Mouse (Mus musculus) thymus, postnatal 36 days (tissue): Measurements from ENCODE around the gene Ankrd13d.

Experiments used
- DNase-seq, 2 experiments: peaks; one replicate each; pipeline ENCODE4 v3.0.0; 2022; ENCODE audit warnings: mixed read lengths in 2 of 2

Ankrd13d gene

DNA sequence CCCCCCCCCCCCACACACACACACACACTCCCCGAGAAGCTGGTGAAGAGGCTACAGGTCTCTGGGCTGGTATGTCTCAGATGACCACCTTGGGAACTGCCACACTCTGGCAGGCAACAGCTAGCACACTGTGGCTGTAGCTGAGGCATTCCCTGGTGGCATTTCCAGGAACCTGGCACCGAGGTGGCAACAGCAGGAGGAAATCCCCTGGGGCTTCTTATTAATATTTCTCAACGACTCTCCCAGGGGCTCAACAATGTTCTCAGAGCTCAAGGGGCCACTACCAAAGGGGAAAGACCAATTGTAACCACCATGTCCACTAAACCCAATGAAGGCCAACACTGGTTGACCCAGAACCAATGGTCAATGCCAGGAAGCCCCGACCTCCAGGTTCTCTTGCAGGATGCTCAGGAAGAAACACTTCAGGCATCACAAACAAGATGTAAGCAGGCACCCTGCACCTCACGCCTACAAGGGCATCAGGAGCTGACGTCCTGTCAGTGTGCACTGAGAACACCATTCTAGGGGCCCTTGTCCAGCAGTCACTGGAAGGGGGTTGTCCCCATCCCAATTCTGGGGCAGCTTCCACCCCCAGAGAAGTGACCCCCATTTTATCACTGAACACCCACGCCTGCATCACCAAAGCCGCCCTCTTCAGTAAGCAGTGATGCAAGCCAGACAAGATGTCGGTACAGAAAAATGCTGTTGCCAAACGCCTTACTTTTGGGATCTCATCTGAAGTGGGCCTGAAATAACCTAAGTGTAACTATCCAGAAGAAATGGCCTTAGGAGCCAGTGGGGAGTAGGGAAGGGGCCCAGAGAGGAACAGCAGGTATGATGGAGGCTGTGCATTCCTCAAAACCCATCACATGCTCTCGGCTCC lies 18.2 kb upstream of the Ankrd13d start:
- peak in 1 of 2 experiments; percentile 37 for DNase-seq

- DNase-seq = peak; percentile 74 to 88
These were observed 17.4 kb upstream of the Ankrd13d start for GRCm38 (mm10) chr19:4300271-4300704.

- DNase-seq = peak; percentile 44 to 67
These were observed 16.8 kb upstream of the Ankrd13d start for GRCm38 (mm10) chr19:4299574-4300270.

DNA sequence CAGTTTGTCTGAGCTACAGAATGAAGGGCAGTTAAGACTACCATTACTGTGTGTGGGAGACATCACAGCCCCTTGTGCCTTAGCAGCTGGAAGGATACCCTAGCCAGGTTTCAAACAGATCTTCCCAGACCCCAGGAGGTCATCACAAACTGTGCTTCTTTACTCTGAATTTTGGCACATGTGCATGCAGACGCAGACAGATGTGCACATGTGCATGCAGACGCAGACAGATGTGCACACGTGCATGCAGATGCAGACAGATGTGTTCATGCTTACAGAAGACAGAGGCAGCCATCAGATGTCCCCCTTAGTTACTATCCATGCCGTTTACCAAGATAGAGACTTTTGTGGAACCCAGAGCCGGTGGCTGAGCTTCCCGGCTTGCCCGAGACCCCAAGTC lies 16.2 kb upstream of the Ankrd13d start:
- DNase-seq = no peak

DNA sequence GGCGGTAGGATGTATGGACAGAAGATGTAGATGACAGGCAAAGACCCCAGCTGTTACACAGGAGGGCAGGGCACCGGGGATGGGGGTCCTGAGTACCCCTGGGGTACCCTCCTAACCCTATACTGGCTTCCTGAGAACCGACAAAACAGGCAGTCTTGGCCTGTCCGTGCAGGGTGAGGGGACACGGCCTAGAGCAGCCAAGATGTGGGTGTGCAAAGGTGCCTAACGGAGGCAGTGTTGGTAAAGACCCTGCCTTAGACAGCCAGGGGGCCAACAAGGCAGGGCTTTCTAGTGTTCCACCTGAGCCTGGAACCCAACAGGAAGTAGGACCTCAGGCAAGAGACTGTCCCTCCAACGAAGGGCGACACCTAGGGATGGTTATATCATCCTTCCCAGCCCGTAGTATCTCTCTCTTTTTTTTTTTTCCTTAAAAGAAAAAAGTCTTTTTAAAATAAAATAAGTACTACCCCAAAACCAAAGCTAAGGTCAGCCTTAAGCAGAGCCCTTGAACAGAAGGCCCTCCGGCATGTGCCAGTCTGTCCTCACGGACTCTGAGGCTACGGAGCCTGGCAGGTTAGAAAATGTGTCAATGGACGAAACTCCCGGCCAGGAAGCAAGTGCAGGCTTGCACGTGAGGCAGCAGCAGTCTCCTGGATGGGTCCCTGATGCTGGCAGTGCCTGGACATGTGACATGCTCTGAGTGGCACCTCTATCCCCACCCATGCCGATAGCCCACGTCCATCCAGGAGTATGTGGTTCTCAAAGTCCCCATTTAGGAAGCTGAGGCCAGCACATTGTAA lies 15.6 kb upstream of the Ankrd13d start:
- peak in 1 of 2 experiments; percentile 39 for DNase-seq

DNA sequence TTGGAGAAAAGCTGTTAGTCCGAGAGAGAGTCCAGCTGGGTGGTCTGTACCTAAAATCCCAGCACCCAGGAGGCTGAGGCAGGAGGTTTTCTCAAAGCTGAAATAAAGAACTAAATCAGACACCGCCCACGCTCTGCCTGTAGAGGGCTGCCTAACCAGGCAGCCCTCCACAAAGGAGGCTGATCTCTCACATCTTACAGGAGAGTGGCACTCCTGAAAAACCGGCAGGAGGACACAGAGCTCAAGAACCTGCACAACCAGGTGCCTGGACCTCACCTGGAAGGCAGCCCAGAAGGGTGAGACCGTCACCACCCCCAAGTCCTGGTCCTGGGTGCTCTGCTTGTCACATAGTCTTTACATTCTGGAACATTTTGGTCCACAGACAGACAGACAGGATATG lies 14.9 kb upstream of the Ankrd13d start:
- peak; percentile 39 to 52 for DNase-seq

DNA sequence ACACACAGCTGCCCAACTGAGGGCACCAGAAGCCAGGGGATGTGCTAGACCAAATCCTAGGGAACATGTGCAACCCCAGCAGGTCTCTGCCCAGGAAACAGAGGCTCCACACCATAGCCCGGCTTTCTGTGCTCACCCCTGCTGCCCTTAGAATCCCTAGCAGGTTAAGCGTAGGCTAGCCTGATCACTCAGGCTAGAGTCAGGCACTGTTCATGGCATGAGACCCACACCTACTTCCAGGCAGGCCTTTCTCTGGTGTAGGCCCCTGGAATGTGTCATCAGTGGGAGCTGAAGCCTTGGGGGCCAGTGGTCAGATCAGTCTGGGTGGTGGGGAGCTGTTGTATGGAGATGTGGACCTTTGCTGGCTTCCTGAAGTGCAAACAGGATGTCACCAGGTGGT lies 13.7 kb upstream of the Ankrd13d start:
- no peak for DNase-seq

- DNase-seq = no peak
These were observed 12.5 kb upstream of the Ankrd13d start for GRCm38 (mm10) chr19:4295391-4295790.

GRCm38 (mm10) chr19:4294381-4295097 lies 11.6 kb upstream of the Ankrd13d start:
- DNase-seq = peak; percentile 86 to 94

- DNase-seq = peak in 1 of 2 experiments; percentile 27
These were observed 8.2 kb upstream of the Ankrd13d start for GRCm38 (mm10) chr19:4291161-4291560.

GRCm38 (mm10) chr19:4290749-4291148 lies 7.8 kb upstream of the Ankrd13d start:
- peak in 1 of 2 experiments; percentile 18 for DNase-seq

GRCm38 (mm10) chr19:4283653-4284052 lies 716 bp upstream of the Ankrd13d start:
- DNase-seq = no peak

DNA sequence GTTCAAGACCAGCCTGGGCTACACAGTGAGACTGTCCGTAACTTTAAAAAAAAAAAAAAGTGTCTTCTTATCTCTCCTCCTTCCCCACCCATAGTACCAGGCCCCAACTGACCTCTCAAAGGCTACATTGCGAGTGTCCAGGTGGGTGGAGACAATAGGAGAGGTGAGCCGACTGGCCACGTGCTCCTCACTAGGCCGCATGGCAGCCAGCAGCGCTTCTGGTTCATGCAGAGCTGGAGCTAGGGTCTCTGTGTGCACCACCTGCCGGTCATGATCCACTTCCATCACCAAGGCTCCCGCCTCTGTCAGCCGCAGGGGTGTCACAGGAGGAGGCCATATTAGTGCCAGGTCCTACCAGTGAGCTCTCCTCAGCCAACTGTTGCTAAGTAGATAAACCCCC lies 2.5 kb downstream of the Ankrd13d start:
- no peak for DNase-seq

DNA sequence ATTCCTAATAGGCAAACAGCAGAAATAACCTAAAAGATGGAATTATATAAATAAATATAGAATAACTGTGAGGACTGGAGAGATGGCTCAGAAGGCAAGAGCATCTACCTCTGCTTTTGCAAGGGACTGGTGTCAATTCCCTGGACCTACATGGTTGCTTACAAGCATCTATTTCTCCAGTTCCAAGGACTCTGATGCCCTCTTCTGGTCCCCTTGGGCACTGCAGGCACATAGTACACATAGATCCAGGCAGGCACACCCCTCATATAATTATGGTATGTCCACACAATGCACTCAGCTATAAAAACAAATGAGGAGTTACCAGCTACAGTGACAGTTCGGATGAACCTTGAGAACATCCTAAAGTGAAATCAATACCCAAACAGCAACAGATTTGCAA lies 3.5 kb downstream of the Ankrd13d start:
- no peak for DNase-seq

DNA sequence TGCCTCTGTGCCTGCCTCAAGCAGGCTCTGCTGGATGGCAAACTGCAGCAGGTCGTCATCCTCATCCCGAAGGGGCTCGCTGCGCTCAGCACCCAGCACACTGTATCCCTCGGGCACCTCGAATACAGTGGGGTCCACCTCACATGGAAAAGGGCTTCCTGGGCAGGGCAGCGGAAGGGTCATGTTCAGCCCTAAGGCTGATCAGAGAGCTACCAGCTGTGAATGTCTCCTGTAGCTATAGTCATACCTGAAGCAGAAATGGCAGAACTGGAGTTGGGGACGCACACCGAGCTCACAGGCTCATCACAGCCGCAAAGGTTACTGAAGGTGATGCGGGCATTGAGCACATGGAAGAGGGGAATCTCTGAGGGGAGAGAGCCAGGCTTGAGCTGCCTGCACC lies 12.0 kb downstream of the Ankrd13d start:
- no peak for DNase-seq

- no peak for DNase-seq
These were observed 12.8 kb downstream of the Ankrd13d start for GRCm38 (mm10) chr19:4270187-4270586.

GRCm38 (mm10) chr19:4268566-4269361 lies 14.2 kb downstream of the Ankrd13d start, which contains the start of gene Ssh3:
Ssh3 (minus strand) TSS chr19:4269180.
- peak; percentile 67 to 72 for DNase-seq

- DNase-seq = peak in 1 of 2 experiments; percentile 37
These were observed 17.0 kb downstream of the Ankrd13d start for GRCm38 (mm10) chr19:4265956-4266355.

GRCm38 (mm10) chr19:4264171-4264780 lies 18.7 kb downstream of the Ankrd13d start:
- no peak for DNase-seq

GRCm38 (mm10) chr19:4263702-4264101 lies 19.2 kb downstream of the Ankrd13d start:
- DNase-seq = no peak

DNA sequence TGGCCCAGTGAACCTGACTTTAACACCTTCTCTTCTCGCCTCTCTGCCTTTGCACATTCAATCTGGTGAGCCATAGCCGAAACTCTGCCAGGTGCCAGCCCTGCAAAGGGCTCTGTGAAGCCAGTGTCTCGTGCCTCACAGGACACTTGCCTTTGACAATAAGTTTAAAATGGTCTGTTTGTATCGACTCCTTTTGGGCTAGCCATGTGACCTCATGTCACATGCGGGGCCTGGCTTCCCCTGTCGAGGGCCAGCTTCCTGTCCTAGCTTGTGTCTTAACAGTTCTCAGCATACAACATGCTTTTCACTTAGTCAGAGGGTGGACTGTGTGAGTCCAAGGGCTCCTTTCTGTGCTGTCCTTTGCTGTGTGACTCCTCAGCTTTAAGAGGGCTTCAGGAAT lies 20.2 kb downstream of the Ankrd13d start:
- no peak for DNase-seq
